Mouse (Mus musculus) embryonic facial prominence, embryonic 11.5 days (tissue): ENCODE results near the gene Treml1. TPM values are rescaled to one million over a fixed set of nuclear protein-coding genes. Genes with fewer than 3 reads are reported as not detected.

ENCODE experiments used
- ATAC-seq: fragments of 200-750 bp; cut with Nextera tagmentation; replicated peaks from 2 replicates; pipeline ENCODE4 v1.8.0; 2017; ENCODE audit warnings: low read depth; ENCODE audit not compliant: insufficient number of reproducible peaks, low FRiP score, low TSS enrichment
- DNase-seq: peaks from one replicate; pipeline ENCODE4 v3.0.0-alpha.2; 2015; ENCODE audit warnings: low spot score
- H3K27ac ChIP-seq: fragments of 300-500 bp; sonication (generic); replicated peaks from 2 replicates; pipeline ENCODE4 v1.5.1; 2014; ENCODE audit warnings: mild to moderate bottlenecking, low read depth, low read length, control low read depth
- H3K27me3 ChIP-seq: fragments of 300-500 bp; sonication (generic); 2 replicates; pipeline ENCODE4 v1.6.1; 2014; ENCODE audit warnings: mild to moderate bottlenecking, low read length, moderate library complexity, mixed read lengths; ENCODE audit not compliant: control insufficient read depth, insufficient read depth
- H3K36me3 ChIP-seq: fragments of 300-500 bp; sonication (generic); replicated peaks from 2 replicates; pipeline ENCODE4 v1.6.1; 2014; ENCODE audit warnings: low read depth, mild to moderate bottlenecking, low read length, moderate library complexity, mixed read lengths; ENCODE audit not compliant: control insufficient read depth, insufficient read depth
- H3K4me1 ChIP-seq: fragments of 300-500 bp; sonication (generic); 2 replicates; pipeline ENCODE4 v1.6.1; 2014; ENCODE audit warnings: low read length, mixed read lengths; ENCODE audit not compliant: control insufficient read depth, insufficient read depth
- H3K4me2 ChIP-seq: fragments of 300-500 bp; sonication (generic); 2 replicates; pipeline ENCODE4 v1.6.1; 2014; ENCODE audit warnings: low read depth, mild to moderate bottlenecking, control low read depth, low read length, moderate library complexity
- H3K4me3 ChIP-seq: fragments of 300-500 bp; sonication (generic); 2 replicates; pipeline ENCODE4 v1.5.1; 2014; ENCODE audit warnings: low read depth, low read length, control low read depth
- H3K9ac ChIP-seq: fragments of 300-500 bp; sonication (generic); replicated peaks from 2 replicates; pipeline ENCODE4 v1.6.1; 2014; ENCODE audit warnings: mild to moderate bottlenecking, control low read depth, low read length
- H3K9me3 ChIP-seq: fragments of 300-500 bp; sonication (generic); replicated peaks from 2 replicates; pipeline ENCODE4 v1.6.1; 2016; ENCODE audit warnings: mild to moderate bottlenecking, low read length, inconsistent platforms, mixed read lengths; ENCODE audit not compliant: control insufficient read depth
- WGBS: fragments of 180-500 bp; shearing (Covaris S2); extraction: QIAGEN DNeasy Blood & Tissue Kit; methylation state at CpG from one replicate; pipeline ENCODE4 v1.1.7; 2014; 5-methylcytosine and 5-hydroxymethylcytosine counted together
- polyA plus RNA-seq: library from polyadenylated mRNA; unstranded; fragments of >200 nt; fragmentation: Nextera tagmentation; extraction: Ambion mirVana; gene quantifications from 2 replicates; pipeline ENCODE4 v1.2.1, GENCODE M21; 2014

Gene Treml1
- polyA plus RNA-seq, 1 experiment from 2014 or later = 3.0 TPM

- no peak overlapping the region for H3K9ac ChIP-seq
- WGBS = 90% methylated on average over 2 of the region's 2 CpGs
These were observed 44.1 kb downstream of the Treml1 start for GRCm38 (mm10) chr17:48403848-48404247.

GRCm38 (mm10) chr17:48404706-48405105, 45.0 kb downstream of the Treml1 start:
- Histone ChIP-seq H3K27ac (no peak overlapping the region), H3K36me3 (no peaks in the 10 kb centered on the region; the same call in 1 of the 2 replicates), H3K4me1 (no peaks in the 10 kb centered on the region), H3K9ac (no peak overlapping the region), H3K27me3 (no peaks in the 10 kb centered on the region), H3K9me3 (no peaks in the 10 kb centered on the region), H3K4me3 (no peak overlapping the region), H3K4me2 (no peak overlapping the region)
- WGBS = 70% methylated on average over 1 of the region's 1 CpGs
- no peak for DNase-seq
- ATAC-seq = no peak

More at GRCm38 (mm10) chr17:48403848-48404247, 44.1 kb downstream of the Treml1 start:
- Histone ChIP-seq H3K4me3 (no peak overlapping the region), H3K27ac (no peak overlapping the region), H3K9me3 (no peaks in the 10 kb centered on the region), H3K27me3 (no peaks in the 10 kb centered on the region), H3K4me1 (no peaks in the 10 kb centered on the region), H3K4me2 (no peak overlapping the region), H3K36me3 (no peaks in the 10 kb centered on the region; the same call in 1 of the 2 replicates)
- ATAC-seq (no peak), DNase-seq (no peak)

- DNase-seq = no peak
- no peaks in the 10 kb centered on the region; the same call in 1 of the 2 replicates for H3K36me3 ChIP-seq
- ATAC-seq = no peak
- H3K4me1 ChIP-seq = no peaks in the 10 kb centered on the region
- 87% methylated on average over 4 of the region's 4 CpGs for WGBS
- no peaks in the 10 kb centered on the region for H3K27me3 ChIP-seq
- H3K9me3 ChIP-seq = no peaks in the 10 kb centered on the region
- peak overlapping the region; percentile 90; the same call in 1 of the 2 replicates for H3K4me3 ChIP-seq
- H3K27ac ChIP-seq = no peak overlapping the region
- peak overlapping the region; percentile 99; the same call in 1 of the 2 replicates for H3K9ac ChIP-seq
- H3K4me2 ChIP-seq = no peak overlapping the region; the same call in 1 of the 2 replicates
These were observed 47.4 kb downstream of the Treml1 start for GRCm38 (mm10) chr17:48407154-48407553.

- peak; percentile 56 for DNase-seq
- Histone ChIP-seq H3K4me1 (no peaks in the 10 kb centered on the region), H3K9me3 (no peaks in the 10 kb centered on the region), H3K36me3 (no peaks in the 10 kb centered on the region; the same call in 1 of the 2 replicates), H3K4me3 (peak overlapping the region; percentile 90), H3K9ac (peak overlapping the region; percentile 99), H3K4me2 (peak overlapping the region; percentile 70), H3K27me3 (no peaks in the 10 kb centered on the region), H3K27ac (peak overlapping the region; percentile 100)
- 15% methylated on average over 8 of the region's 8 CpGs for WGBS
- no peak for ATAC-seq
These were observed 48.3 kb downstream of the Treml1 start for GRCm38 (mm10) chr17:48407910-48408525.

- peak; percentile 77 for DNase-seq
- no peaks in the 10 kb centered on the region for H3K9me3 ChIP-seq
- peak overlapping the region; percentile 90 for H3K4me3 ChIP-seq
- H3K9ac ChIP-seq = peak overlapping the region; percentile 99
- H3K27me3 ChIP-seq = no peaks in the 10 kb centered on the region
- under 1% methylated on average over 42 of the region's 47 CpGs for WGBS
- peak overlapping the region; percentile 70 for H3K4me2 ChIP-seq
- peak; percentile 54 for ATAC-seq
- no peaks in the 10 kb centered on the region; the same call in 1 of the 2 replicates for H3K36me3 ChIP-seq
- peak overlapping the region; percentile 100 for H3K27ac ChIP-seq
- no peaks in the 10 kb centered on the region for H3K4me1 ChIP-seq
These were observed 49.0 kb downstream of the Treml1 start for GRCm38 (mm10) chr17:48408526-48409291.

- H3K27me3 ChIP-seq = no peaks in the 10 kb centered on the region
- peak within 1 kb of the TSS; percentile 99 for H3K9ac ChIP-seq
- H3K27ac ChIP-seq = peak within 1 kb of the TSS; percentile 100
- H3K36me3 ChIP-seq = no peaks in the 10 kb centered on the region
- ATAC-seq (peak; percentile 97), DNase-seq (peak; percentile 100)
- peak within 1 kb of the TSS; percentile 70 for H3K4me2 ChIP-seq
- no peaks in the 10 kb centered on the region for H3K9me3 ChIP-seq
- H3K4me1 ChIP-seq = no peaks in the 10 kb centered on the region
- under 1% methylated on average over 82 of the region's 84 CpGs for WGBS
- peak within 1 kb of the TSS; percentile 90 for H3K4me3 ChIP-seq
These were observed 49.9 kb downstream of the Treml1 start, which contains the start of the genes Nfya and Oard1 for GRCm38 (mm10) chr17:48409380-48410298. Gene Nfya (minus strand): TSS chr17:48409906. Gene Oard1 (plus strand): TSS chr17:48410014.

GRCm38 (mm10) chr17:48410299-48410785, 50.6 kb downstream of the Treml1 start:
- Histone ChIP-seq H3K36me3 (no peaks in the 10 kb centered on the region), H3K9me3 (no peaks in the 10 kb centered on the region), H3K9ac (peak overlapping the region; percentile 67), H3K27me3 (no peaks in the 10 kb centered on the region), H3K4me1 (no peaks in the 10 kb centered on the region), H3K4me3 (peak overlapping the region; percentile 36), H3K4me2 (peak overlapping the region; percentile 55), H3K27ac (peak overlapping the region; percentile 83)
- ATAC-seq = peak; percentile 4; the same call in 1 of the 2 replicates
- under 1% methylated on average over 13 of the region's 13 CpGs for WGBS
- peak; percentile 54 for DNase-seq
